Mouse (Mus musculus) olfactory bulb, adult 2 months (tissue): ENCODE data around the gene Ptch2.

Experiments used
- CTCF ChIP-seq: fragments of 200-500 bp; IDR thresholded peaks from 2 replicates; pipeline ENCODE4 v1.5.1; 2012; ENCODE audit warnings: low read depth, mild to moderate bottlenecking, low read length, moderate library complexity; ENCODE audit not compliant: insufficient read depth
- POLR2A ChIP-seq: fragments of 200-500 bp; IDR thresholded peaks from 2 replicates; pipeline ENCODE4 v1.6.1; 2012; ENCODE audit warnings: mild to moderate bottlenecking, low read depth, low read length, moderate library complexity; ENCODE audit not compliant: insufficient read depth

DNA sequence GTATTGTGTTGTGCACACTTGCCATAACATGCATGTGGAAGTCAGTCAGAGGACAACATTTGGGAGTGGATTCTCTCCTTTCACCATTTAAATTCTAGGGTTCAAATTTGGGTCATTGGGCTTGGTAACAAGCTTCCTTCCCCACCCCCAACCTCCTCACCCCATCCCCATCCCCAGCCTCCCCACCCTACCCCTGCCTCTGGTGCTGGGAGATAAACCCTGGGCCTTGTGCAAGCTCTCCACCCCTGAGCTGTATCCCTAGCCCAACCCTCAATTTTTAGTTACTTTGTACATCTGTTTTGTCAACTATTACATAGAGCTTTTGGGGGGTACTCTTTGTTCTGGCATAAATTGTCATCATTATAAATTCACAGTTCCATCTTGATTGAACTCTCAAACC is 39.8 kb upstream of the Ptch2 start:
- TF ChIP-seq CTCF: no peak
- TF ChIP-seq POLR2A: no peak
